Mouse (Mus musculus) liver, adult (tissue): ENCODE measurements around the gene Dync2li1.

Source experiments
- GATA4 ChIP-seq: IDR thresholded peaks from 2 replicates; pipeline ENCODE4 v1.6.1; 2014; ENCODE audit warnings: mild to moderate bottlenecking, low read length; ENCODE audit not compliant: insufficient replicate concordance

The Dync2li1 gene

GRCm38 (mm10) chr17:84684284-84684683, 58.0 kb downstream of the Dync2li1 start:
- no peak for TF ChIP-seq GATA4

- no peak for TF ChIP-seq GATA4
Measured at GRCm38 (mm10) chr17:84685286-84685685, 59.0 kb downstream of the Dync2li1 start.

DNA sequence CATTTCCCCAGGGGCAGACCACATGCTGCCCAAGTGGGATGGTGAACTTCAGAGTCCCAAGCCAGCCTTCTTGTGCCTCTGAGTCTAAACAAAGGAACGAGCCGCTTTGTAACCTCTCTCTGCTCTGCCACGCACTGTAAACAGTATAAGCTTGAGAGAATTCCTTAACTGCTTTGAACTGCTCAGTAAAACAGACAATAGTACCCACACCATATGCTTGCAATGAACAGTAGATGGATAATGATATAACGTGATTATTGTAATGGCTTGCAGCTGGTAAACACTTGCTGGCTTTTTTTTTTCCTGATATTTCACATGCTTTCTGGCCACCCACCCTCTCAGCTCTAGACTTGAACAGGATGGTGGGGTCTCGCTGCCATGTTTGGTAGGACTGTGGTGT, 61.7 kb downstream of the Dync2li1 start:
- no peak for TF ChIP-seq GATA4

DNA sequence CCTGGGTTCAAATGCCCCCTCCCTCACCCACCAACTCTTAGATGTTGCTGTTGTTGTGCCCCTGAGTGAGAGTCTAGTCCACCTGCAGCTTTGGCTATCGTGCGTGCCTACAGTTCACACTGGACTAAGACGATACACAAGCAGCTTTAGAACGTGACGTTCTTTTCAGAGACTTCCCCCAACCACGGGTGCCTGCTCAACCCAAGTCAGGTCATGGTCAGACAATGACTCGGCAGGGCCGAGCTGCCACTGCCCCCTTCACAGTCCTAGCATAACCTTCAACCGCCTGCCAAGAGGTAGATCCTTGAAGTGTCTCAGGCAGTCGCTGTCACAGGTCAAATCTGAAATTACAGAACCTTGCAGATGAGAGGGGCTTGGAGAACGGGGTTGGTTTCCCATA, 62.5 kb downstream of the Dync2li1 start:
- no peak; the same call in 1 of the 2 replicates for TF ChIP-seq GATA4

DNA sequence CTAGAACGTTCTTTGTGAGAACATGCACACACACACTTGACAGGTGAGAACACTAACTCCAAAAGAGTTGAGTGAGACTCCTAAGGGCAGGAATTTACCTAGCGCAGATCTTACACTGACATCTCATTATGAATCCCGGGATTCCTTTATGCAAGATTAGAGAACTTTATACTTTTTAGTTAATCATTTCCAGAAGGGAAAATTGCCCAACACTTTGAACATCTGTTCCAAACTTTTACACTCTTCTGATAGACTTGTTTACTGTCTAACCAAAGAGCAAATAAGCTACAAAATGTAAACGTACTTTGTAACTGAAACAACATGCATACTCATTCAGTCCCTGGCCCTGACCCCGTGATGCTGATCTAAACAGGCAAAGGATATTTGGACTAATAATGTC, 63.0 kb downstream of the Dync2li1 start:
- TF ChIP-seq GATA4: no peak; the same call in 1 of the 2 replicates

- TF ChIP-seq GATA4: no peak
Measured at GRCm38 (mm10) chr17:84690111-84690510, 63.8 kb downstream of the Dync2li1 start.

- peak; percentile 41; the same call in 1 of the 2 replicates for TF ChIP-seq GATA4
Measured at GRCm38 (mm10) chr17:84693741-84694140, 67.4 kb downstream of the Dync2li1 start.

GRCm38 (mm10) chr17:84696537-84696936, 70.2 kb downstream of the Dync2li1 start:
- TF ChIP-seq GATA4: no peak

- TF ChIP-seq GATA4: no peak
Measured at GRCm38 (mm10) chr17:84698727-84699126, 72.4 kb downstream of the Dync2li1 start.
